Mouse (Mus musculus): ENCODE results near the gene Col25a1. TPM values are rescaled to one million over a fixed set of nuclear protein-coding genes. Genes with fewer than 3 reads are reported as not detected.

The Col25a1 gene
- polyA plus RNA-seq, 1 experiment from 2014 or later, result 10.0 TPM

- no peak for ATAC-seq (ENCODE audit: low FRiP score)
- 88% methylated on average over 7 of the region's 7 CpGs for WGBS
- H3K27ac ChIP-seq, result no peak overlapping the region
Observed at GRCm38 (mm10) chr3:130523019-130523418, 391.7 kb downstream of the Col25a1 start.

GRCm38 (mm10) chr3:130524367-130525137, 393.3 kb downstream of the Col25a1 start:
- H3K4me2 ChIP-seq (replicated peaks), result no peak overlapping the region
- no peak overlapping the region for H3K4me3 ChIP-seq
- no peaks in the 10 kb centered on the region for H3K4me1 ChIP-seq
- H3K36me3 ChIP-seq, result no peaks in the 10 kb centered on the region
- no peak for ATAC-seq (ENCODE audit: low FRiP score)
- no peaks in the 10 kb centered on the region for H3K9me3 ChIP-seq (replicated peaks)
- H3K27me3 ChIP-seq, result no peaks in the 10 kb centered on the region; the same call in 1 of the 2 replicates
- H3K9ac ChIP-seq, result no peak overlapping the region
- H3K27ac ChIP-seq, result no peak overlapping the region
- 86% methylated on average over 16 of the region's 16 CpGs for WGBS

More at GRCm38 (mm10) chr3:130523019-130523418, 391.7 kb downstream of the Col25a1 start:
- no peaks in the 10 kb centered on the region; the same call in 1 of the 2 replicates for H3K27me3 ChIP-seq
- H3K4me2 ChIP-seq (replicated peaks), result no peak overlapping the region
- no peak overlapping the region for H3K9ac ChIP-seq
- H3K4me1 ChIP-seq, result peaks cover 5% of the 10 kb centered on the region
- H3K9me3 ChIP-seq (replicated peaks), result no peaks in the 10 kb centered on the region
- H3K36me3 ChIP-seq, result no peaks in the 10 kb centered on the region
- H3K4me3 ChIP-seq, result no peak overlapping the region

- H3K27me3 ChIP-seq, result no peaks in the 10 kb centered on the region
Observed at GRCm38 (mm10) chr3:130535021-130535420, 403.7 kb downstream of the Col25a1 start.

GRCm38 (mm10) chr3:130541541-130541940, 410.2 kb downstream of the Col25a1 start:
- no peak overlapping the region for H3K9ac ChIP-seq
- WGBS, result 56% methylated on average over 1 of the region's 1 CpGs
- H3K27me3 ChIP-seq, result no peaks in the 10 kb centered on the region
- ATAC-seq (ENCODE audit: low FRiP score), result no peak
- no peak overlapping the region for H3K27ac ChIP-seq
- no peaks in the 10 kb centered on the region for H3K36me3 ChIP-seq
- H3K4me2 ChIP-seq (replicated peaks), result no peak overlapping the region
- H3K9me3 ChIP-seq (replicated peaks), result no peaks in the 10 kb centered on the region
- H3K4me1 ChIP-seq, result no peaks in the 10 kb centered on the region
- H3K4me3 ChIP-seq, result no peak overlapping the region

More at GRCm38 (mm10) chr3:130535021-130535420, 403.7 kb downstream of the Col25a1 start:
- H3K27ac ChIP-seq, result no peak overlapping the region
- H3K4me2 ChIP-seq (replicated peaks), result no peak overlapping the region
- no peak overlapping the region for H3K4me3 ChIP-seq
- H3K9me3 ChIP-seq (replicated peaks), result no peaks in the 10 kb centered on the region
- no peaks in the 10 kb centered on the region for H3K4me1 ChIP-seq
- no peak for ATAC-seq (ENCODE audit: low FRiP score)
- no peaks in the 10 kb centered on the region for H3K36me3 ChIP-seq
- 91% methylated on average over 9 of the region's 9 CpGs for WGBS
- no peak overlapping the region for H3K9ac ChIP-seq

GRCm38 (mm10) chr3:130545995-130546394, 414.7 kb downstream of the Col25a1 start:
- Histone ChIP-seq H3K27me3 (no peaks in the 10 kb centered on the region), H3K9me3 (replicated peaks) (no peaks in the 10 kb centered on the region), H3K4me3 (no peak overlapping the region), H3K27ac (no peak overlapping the region), H3K9ac (no peak overlapping the region), H3K36me3 (no peaks in the 10 kb centered on the region), H3K4me2 (replicated peaks) (no peak overlapping the region), H3K4me1 (no peaks in the 10 kb centered on the region)
- WGBS, result 81% methylated on average over 3 of the region's 3 CpGs
- ATAC-seq (ENCODE audit: low FRiP score), result no peak

- H3K4me2 ChIP-seq (replicated peaks), result no peak overlapping the region
Observed at GRCm38 (mm10) chr3:130549066-130549465, 417.8 kb downstream of the Col25a1 start.

GRCm38 (mm10) chr3:130556263-130556662, 425.0 kb downstream of the Col25a1 start:
- no peaks in the 10 kb centered on the region for H3K27me3 ChIP-seq
- 70% methylated on average over 1 of the region's 1 CpGs for WGBS

More at GRCm38 (mm10) chr3:130549066-130549465, 417.8 kb downstream of the Col25a1 start:
- H3K27ac ChIP-seq, result no peak overlapping the region
- 84% methylated on average over 7 of the region's 7 CpGs for WGBS
- no peaks in the 10 kb centered on the region for H3K9me3 ChIP-seq (replicated peaks)
- no peaks in the 10 kb centered on the region for H3K36me3 ChIP-seq
- H3K27me3 ChIP-seq, result no peaks in the 10 kb centered on the region
- ATAC-seq (ENCODE audit: low FRiP score), result no peak
- no peaks in the 10 kb centered on the region for H3K4me1 ChIP-seq
- no peak overlapping the region for H3K9ac ChIP-seq
- no peak overlapping the region for H3K4me3 ChIP-seq

GRCm38 (mm10) chr3:130565586-130565985, 434.3 kb downstream of the Col25a1 start:
- no peak overlapping the region for H3K27ac ChIP-seq
- H3K36me3 ChIP-seq, result no peaks in the 10 kb centered on the region
- H3K4me3 ChIP-seq, result no peak overlapping the region
- 91% methylated on average over 6 of the region's 6 CpGs for WGBS
- H3K4me2 ChIP-seq (replicated peaks), result no peak overlapping the region
- no peak overlapping the region for H3K9ac ChIP-seq
- no peaks in the 10 kb centered on the region for H3K4me1 ChIP-seq
- H3K27me3 ChIP-seq, result no peaks in the 10 kb centered on the region
- H3K9me3 ChIP-seq (replicated peaks), result no peaks in the 10 kb centered on the region
- no peak for ATAC-seq (ENCODE audit: low FRiP score)

More at GRCm38 (mm10) chr3:130556263-130556662, 425.0 kb downstream of the Col25a1 start:
- Histone ChIP-seq H3K4me2 (replicated peaks) (no peak overlapping the region), H3K4me1 (no peaks in the 10 kb centered on the region), H3K9me3 (replicated peaks) (no peaks in the 10 kb centered on the region), H3K36me3 (no peaks in the 10 kb centered on the region), H3K27ac (no peak overlapping the region), H3K9ac (no peak overlapping the region), H3K4me3 (no peak overlapping the region)
- no peak for ATAC-seq (ENCODE audit: low FRiP score)

- WGBS, result 85% methylated on average over 16 of the region's 16 CpGs
Observed at GRCm38 (mm10) chr3:130568331-130569095, 437.2 kb downstream of the Col25a1 start.

GRCm38 (mm10) chr3:130573243-130573642, 441.9 kb downstream of the Col25a1 start:
- Histone ChIP-seq H3K27me3 (no peaks in the 10 kb centered on the region), H3K4me2 (replicated peaks) (no peak overlapping the region), H3K9me3 (replicated peaks) (no peaks in the 10 kb centered on the region), H3K9ac (no peak overlapping the region), H3K4me1 (no peaks in the 10 kb centered on the region), H3K36me3 (no peaks in the 10 kb centered on the region), H3K27ac (no peak overlapping the region), H3K4me3 (no peak overlapping the region)
- ATAC-seq (ENCODE audit: low FRiP score), result no peak
- 79% methylated on average over 5 of the region's 5 CpGs for WGBS

More at GRCm38 (mm10) chr3:130568331-130569095, 437.2 kb downstream of the Col25a1 start:
- Histone ChIP-seq H3K9me3 (replicated peaks) (no peaks in the 10 kb centered on the region), H3K4me2 (replicated peaks) (no peak overlapping the region), H3K36me3 (no peaks in the 10 kb centered on the region), H3K4me1 (no peaks in the 10 kb centered on the region), H3K9ac (no peak overlapping the region), H3K27me3 (no peaks in the 10 kb centered on the region), H3K4me3 (no peak overlapping the region), H3K27ac (no peak overlapping the region)
- no peak for ATAC-seq (ENCODE audit: low FRiP score)

GRCm38 (mm10) chr3:130574652-130575051, 443.4 kb downstream of the Col25a1 start:
- Histone ChIP-seq H3K36me3 (no peaks in the 10 kb centered on the region), H3K4me1 (peaks cover 3% of the 10 kb centered on the region), H3K27ac (no peak overlapping the region), H3K27me3 (no peaks in the 10 kb centered on the region), H3K9ac (no peak overlapping the region), H3K4me2 (replicated peaks) (no peak overlapping the region), H3K9me3 (replicated peaks) (no peaks in the 10 kb centered on the region), H3K4me3 (no peak overlapping the region)
- 27% methylated on average over 5 of the region's 5 CpGs for WGBS
- ATAC-seq (ENCODE audit: low FRiP score), result no peak

- Histone ChIP-seq H3K36me3 (no peaks in the 10 kb centered on the region), H3K4me2 (replicated peaks) (no peak overlapping the region), H3K9ac (no peak overlapping the region), H3K27me3 (no peaks in the 10 kb centered on the region), H3K4me1 (peaks cover 4% of the 10 kb centered on the region), H3K27ac (no peak overlapping the region), H3K4me3 (no peak overlapping the region), H3K9me3 (replicated peaks) (no peaks in the 10 kb centered on the region)
- whole genome bisulfite sequencing, result 67% methylated on average over 6 of the region's 6 CpGs
- no peak for ATAC-seq (ENCODE audit: low FRiP score)
Observed at GRCm38 (mm10) chr3:130576683-130577082, 445.4 kb downstream of the Col25a1 start.

Measured in hindbrain, embryonic 12.5 days (tissue).